Mouse (Mus musculus): Measurements from ENCODE around the gene Prr7. TPM values are rescaled to one million over a fixed set of nuclear protein-coding genes. Genes with fewer than 3 reads are reported as not detected.

Prr7 gene
- total and polyA plus RNA-seq, 3 experiments: 2.7 to 8.7 TPM; not detected in 1

GRCm38 (mm10) chr13:55512379-55513031 lies 48.4 kb downstream of the Prr7 start:
- no peaks in the 10 kb centered on the region for H3K27me3 ChIP-seq (ENCODE audit: control insufficient read depth in 1 of 2, insufficient read depth in 2 of 2, low read length in 2 of 2)
- peaks cover 27 to 32% of the 10 kb centered on the region in 2 experiments for H3K4me1 ChIP-seq (ENCODE audit: control insufficient read depth in 1 of 2, insufficient read depth in 2 of 2, low read length in 2 of 2)
- peak overlapping the region; percentile 63 to 81 for H3K4me3 ChIP-seq (ENCODE audit: control insufficient read depth in 1 of 2, insufficient read depth in 1 of 2, low read depth in 2 of 2, low read length in 2 of 2)
- TF ChIP-seq E2F4 (IDR thresholded peaks at IDR 0.05; ENCODE audit: borderline replicate concordance, low read depth, low read length) (no peak), USF1 (IDR thresholded peaks at IDR 0.05; ENCODE audit: low read depth, low read length) (no peak), UBTF (IDR thresholded peaks at IDR 0.05; ENCODE audit: borderline replicate concordance, insufficient read depth, low read depth, low read length) (no peak), CHD1 (IDR thresholded peaks at IDR 0.05; ENCODE audit: low read depth, low read length) (no peak), ZNF384 (IDR thresholded peaks at IDR 0.05; ENCODE audit: low read depth, low read length) (no peak), MAZ (IDR thresholded peaks at IDR 0.05; ENCODE audit: low read depth, low read length) (peak; percentile 33; the same call in 1 of the 2 replicates)
- peaks cover 6% of the 10 kb centered on the region for H3K79me2 ChIP-seq (ENCODE audit: control insufficient read depth, insufficient read depth, low read length, poor library complexity)
- peaks cover 0 to 27% of the 10 kb centered on the region in 2 experiments; a peak in 2 of 4 replicates for H3K36me3 ChIP-seq (ENCODE audit: control insufficient read depth in 1 of 2, insufficient read depth in 2 of 2, low read length in 2 of 2)
- no peaks in the 10 kb centered on the region for H3K9me3 ChIP-seq (replicated peaks; ENCODE audit: insufficient read depth, low read length)
- peak overlapping the region; percentile 78 for H3K27ac ChIP-seq (ENCODE audit: control insufficient read depth, low read depth, low read length)
- peak; percentile 61 for DNase-seq (ENCODE audit: low read depth, low spot score)
- peak overlapping the region; percentile 77 for H3K9ac ChIP-seq (ENCODE audit: control insufficient read depth, low read depth, low read length, poor library complexity, severe bottlenecking)

- H3K9ac ChIP-seq (ENCODE audit: control insufficient read depth, low read depth, low read length, poor library complexity, severe bottlenecking): peak within 1 kb of the TSS; percentile 77
- peaks cover 27 to 32% of the 10 kb centered on the region in 2 experiments for H3K4me1 ChIP-seq (ENCODE audit: control insufficient read depth in 1 of 2, insufficient read depth in 2 of 2, low read length in 2 of 2)
- no peaks in the 10 kb centered on the region for H3K27me3 ChIP-seq (ENCODE audit: control insufficient read depth in 1 of 2, insufficient read depth in 2 of 2, low read length in 2 of 2)
- peaks cover 0 to 27% of the 10 kb centered on the region in 2 experiments; a peak in 2 of 4 replicates for H3K36me3 ChIP-seq (ENCODE audit: control insufficient read depth in 1 of 2, insufficient read depth in 2 of 2, low read length in 2 of 2)
- peaks cover 6% of the 10 kb centered on the region for H3K79me2 ChIP-seq (ENCODE audit: control insufficient read depth, insufficient read depth, low read length, poor library complexity)
- peak within 1 kb of the TSS; percentile 63 to 81 for H3K4me3 ChIP-seq (ENCODE audit: control insufficient read depth in 1 of 2, insufficient read depth in 1 of 2, low read depth in 2 of 2, low read length in 2 of 2)
- H3K9me3 ChIP-seq (replicated peaks; ENCODE audit: insufficient read depth, low read length): no peaks in the 10 kb centered on the region
- DNase-seq (ENCODE audit: low read depth, low spot score): peak; percentile 80
- H3K27ac ChIP-seq (ENCODE audit: control insufficient read depth, low read depth, low read length): peak within 1 kb of the TSS; percentile 78
- TF ChIP-seq SMC3 (IDR thresholded peaks at IDR 0.05; ENCODE audit: low read depth, low read length) (peak; percentile 77), MAFK (IDR thresholded peaks at IDR 0.05; ENCODE audit: borderline replicate concordance, low read depth, low read length) (no peak), SIN3A (IDR thresholded peaks at IDR 0.05; ENCODE audit: low read length) (peak; percentile 47; the same call in 1 of the 2 replicates), MAX (IDR thresholded peaks at IDR 0.05; ENCODE audit: low read length) (peak; percentile 25; the same call in 1 of the 2 replicates), TBP (IDR thresholded peaks at IDR 0.05; ENCODE audit: low read depth, low read length) (peak; percentile 92), NRF1 (IDR thresholded peaks at IDR 0.05; ENCODE audit: insufficient read depth, low read depth, low read length, poor library complexity, severe bottlenecking) (peak; percentile 60), GATA1 (IDR thresholded peaks at IDR 0.05; ENCODE audit: low read depth, low read length) (no peak), JUND (IDR thresholded peaks at IDR 0.05; ENCODE audit: low read depth, low read length) (no peak), MXI1 (IDR thresholded peaks at IDR 0.05; ENCODE audit: low read depth, low read length) (0 out of 2 replicates have a peak, but pooled peaks have one; percentile 16), POLR2A (IDR thresholded peaks at IDR 0.05; ENCODE audit: control insufficient read depth in 1 of 2, insufficient read depth in 1 of 2, low read depth in 1 of 2, low read length in 2 of 2, poor library complexity in 1 of 2) (peak; percentile 87 to 95), NELFE (IDR thresholded peaks at IDR 0.05; ENCODE audit: low read depth, low read length) (peak; percentile 94), UBTF (IDR thresholded peaks at IDR 0.05; ENCODE audit: borderline replicate concordance, insufficient read depth, low read depth, low read length) (no peak), BHLHE40 (IDR thresholded peaks at IDR 0.05; ENCODE audit: borderline replicate concordance, low read depth, low read length) (no peak), E2F4 (IDR thresholded peaks at IDR 0.05; ENCODE audit: borderline replicate concordance, low read depth, low read length) (no peak), CHD1 (IDR thresholded peaks at IDR 0.05; ENCODE audit: low read depth, low read length) (no peak), MYB (IDR thresholded peaks at IDR 0.05; ENCODE audit: low read depth, low read length) (no peak), CHD2 (IDR thresholded peaks at IDR 0.05; ENCODE audit: low read length) (no peak), CTCF (IDR thresholded peaks at IDR 0.05 in 2 of 3, conservative IDR thresholded peaks at IDR 0.05 in 1 of 3; ENCODE audit: control insufficient read depth in 1 of 3, insufficient read depth in 1 of 3, low read depth in 2 of 3, low read length in 3 of 3, poor library complexity in 1 of 3, severe bottlenecking in 1 of 3) (peak; percentile 83 to 85 (median 85)), USF1 (IDR thresholded peaks at IDR 0.05; ENCODE audit: low read depth, low read length) (0 out of 2 replicates have a peak, but pooled peaks have one; percentile 12), ZKSCAN1 (IDR thresholded peaks at IDR 0.05; ENCODE audit: low read depth, low read length) (no peak), MAZ (IDR thresholded peaks at IDR 0.05; ENCODE audit: low read depth, low read length) (peak; percentile 65; the same call in 1 of the 2 replicates), ELF1 (IDR thresholded peaks at IDR 0.05; ENCODE audit: low read depth, low read length) (no peak), ZMIZ1 (IDR thresholded peaks at IDR 0.05; ENCODE audit: low read depth, low read length) (peak; percentile 95), EP300 (IDR thresholded peaks at IDR 0.05; ENCODE audit: low read depth in 1 of 2, low read length in 2 of 2) (0 out of 4 replicates have a peak, but pooled peaks of 1 of the 2 experiments have one; percentile 21), ZC3H11A (IDR thresholded peaks at IDR 0.05; ENCODE audit: low read depth, low read length) (0 out of 2 replicates have a peak, but pooled peaks have one; percentile 32), TAL1 (IDR thresholded peaks at IDR 0.05; ENCODE audit: low read length) (no peak), POLR2AphosphoS2 (IDR thresholded peaks at IDR 0.05; ENCODE audit: low read length) (peak; percentile 72; the same call in 1 of the 2 replicates)
Observed at GRCm38 (mm10) chr13:55513111-55513748, 49.2 kb downstream of the Prr7 start, which contains the start of gene Pdlim7. Gene Pdlim7 (minus strand): TSS chr13:55513676.
